Mouse (Mus musculus): ENCODE results near the gene Serpina3m. TPM values are rescaled to one million over a fixed set of nuclear protein-coding genes. Genes with fewer than 3 reads are reported as not detected.

Gene Serpina3m
- polyA plus RNA-seq, 1 experiment from 2014 or later = not detected

DNA sequence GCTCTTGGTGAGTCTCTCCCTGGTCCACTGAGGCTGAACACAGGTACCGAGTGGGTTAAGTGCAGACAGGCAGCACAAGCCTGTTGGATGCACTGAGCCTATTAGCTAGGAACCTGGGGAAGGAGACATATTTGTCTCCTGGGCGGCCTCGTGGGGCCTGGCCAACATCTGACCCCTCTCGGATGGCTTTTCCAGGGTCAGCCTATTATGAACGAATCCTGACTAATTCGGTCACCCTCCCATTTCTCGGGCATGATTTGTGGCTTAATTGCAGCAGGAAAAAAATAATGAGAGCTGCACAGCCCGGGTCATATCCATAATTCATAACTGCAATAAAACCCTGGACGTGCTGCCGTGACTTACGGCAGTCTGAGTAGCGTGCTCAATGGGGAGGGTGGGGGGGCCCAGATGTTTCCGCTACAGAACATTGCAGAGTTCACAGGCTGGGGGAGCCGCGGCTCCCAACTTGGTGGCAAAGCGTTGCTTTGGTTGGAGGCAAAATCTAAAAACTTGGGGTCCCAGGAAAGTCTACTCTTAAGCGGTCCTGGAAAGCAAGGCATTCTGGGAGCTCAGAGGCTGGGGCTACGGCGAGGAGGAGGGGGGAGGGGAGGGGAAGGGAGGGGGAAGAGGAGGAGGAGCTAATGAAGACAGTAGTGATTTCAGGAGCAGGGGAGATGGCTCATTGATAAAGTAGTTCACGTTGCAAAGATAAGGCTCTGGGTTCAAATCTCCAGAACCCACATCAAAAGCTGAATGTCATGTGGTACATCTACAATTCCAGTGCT is 95.9 kb downstream of the Serpina3m start:
- 53% methylated on average over 20 of the region's 20 CpGs for WGBS
- DNase-seq (ENCODE audit: low spot score) (no peak), ATAC-seq (ENCODE audit: low FRiP score) (peak; percentile 33; the same call in 1 of the 2 replicates)
- peak overlapping the region; percentile 25 for H3K4me2 ChIP-seq (replicated peaks)
- H3K27ac ChIP-seq = no peak overlapping the region
- H3K4me1 ChIP-seq (replicated peaks; ENCODE audit: control insufficient read depth, insufficient read depth, low read length) = no peaks in the 10 kb centered on the region
- no peaks in the 10 kb centered on the region for H3K36me3 ChIP-seq (replicated peaks; ENCODE audit: control insufficient read depth, insufficient read depth)
- H3K9ac ChIP-seq = no peak overlapping the region
- H3K4me3 ChIP-seq (replicated peaks; ENCODE audit: low read length) = no peak overlapping the region
- no peaks in the 10 kb centered on the region for H3K27me3 ChIP-seq (ENCODE audit: control insufficient read depth, insufficient read depth, low read length)
- H3K9me3 ChIP-seq (ENCODE audit: control insufficient read depth, low read length) = no peaks in the 10 kb centered on the region

DNA sequence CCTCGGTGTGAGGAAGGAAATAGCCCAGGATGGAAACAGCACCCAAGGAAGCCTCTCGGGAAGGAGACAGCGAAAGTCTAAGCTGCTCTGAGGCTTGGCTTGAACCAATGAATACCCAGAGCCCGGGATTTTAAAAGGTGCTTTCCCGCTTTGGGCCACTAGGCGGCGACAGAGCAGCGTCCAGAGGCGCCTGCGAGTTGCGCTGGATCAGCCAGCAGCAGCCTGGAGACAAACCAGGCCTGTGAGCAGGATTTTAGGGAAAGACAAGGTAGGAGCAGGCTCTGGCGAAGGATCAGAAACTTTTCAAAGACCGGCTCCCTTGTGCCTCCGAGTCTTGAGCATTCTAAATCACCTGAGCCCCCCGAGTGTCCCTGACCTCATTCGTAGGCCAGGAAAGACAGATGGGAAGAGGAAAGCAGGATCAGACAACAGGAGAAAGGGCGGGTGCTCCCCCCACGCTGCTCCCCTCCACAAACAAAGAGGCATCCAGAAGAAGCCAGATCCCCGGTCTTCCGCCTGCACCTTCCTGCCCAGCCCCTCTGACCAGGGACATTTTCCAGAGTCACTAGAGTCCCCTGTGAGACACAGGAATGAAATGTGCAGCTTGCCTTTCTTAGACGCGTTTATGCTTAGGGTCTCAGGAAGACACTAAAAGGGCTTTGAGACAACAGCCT is 101.9 kb downstream of the Serpina3m start:
- H3K9me3 ChIP-seq (ENCODE audit: control insufficient read depth, low read length) = no peaks in the 10 kb centered on the region

DNA sequence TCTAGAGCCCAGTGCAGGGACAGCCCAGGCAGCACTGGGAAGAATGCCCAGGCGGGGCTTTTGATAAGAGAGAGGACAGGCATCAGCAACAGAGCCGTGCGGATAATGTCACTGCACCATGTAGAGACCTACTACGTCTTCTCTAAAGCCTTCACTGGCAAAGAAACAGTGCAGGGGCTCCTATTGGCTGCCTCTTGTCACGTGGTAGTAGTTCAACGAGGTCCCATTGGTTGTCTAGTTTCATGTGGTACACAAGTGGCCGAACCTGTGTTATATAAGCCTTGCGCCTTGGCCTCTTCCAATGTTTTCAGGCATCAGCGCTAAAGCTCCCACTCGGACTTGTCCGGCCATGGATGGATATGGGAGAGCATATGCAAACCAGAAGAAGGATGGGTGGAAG is 105.4 kb downstream of the Serpina3m start:
- Histone ChIP-seq H3K4me2 (replicated peaks) (no peak overlapping the region), H3K4me1 (replicated peaks; ENCODE audit: control insufficient read depth, insufficient read depth, low read length) (no peaks in the 10 kb centered on the region), H3K36me3 (replicated peaks; ENCODE audit: control insufficient read depth, insufficient read depth) (no peaks in the 10 kb centered on the region), H3K4me3 (replicated peaks; ENCODE audit: low read length) (no peak overlapping the region), H3K27me3 (ENCODE audit: control insufficient read depth, insufficient read depth, low read length) (no peaks in the 10 kb centered on the region), H3K9ac (no peak overlapping the region), H3K9me3 (ENCODE audit: control insufficient read depth, low read length) (no peaks in the 10 kb centered on the region), H3K27ac (no peak overlapping the region)
- WGBS = 87% methylated on average over 11 of the region's 11 CpGs
- no peak for ATAC-seq (ENCODE audit: low FRiP score)
- no peak for DNase-seq (ENCODE audit: low spot score)

More for the DNA sequence above, 101.9 kb downstream of the Serpina3m start:
- Histone ChIP-seq H3K4me1 (replicated peaks; ENCODE audit: control insufficient read depth, insufficient read depth, low read length) (no peaks in the 10 kb centered on the region), H3K27ac (no peak overlapping the region), H3K4me2 (replicated peaks) (no peak overlapping the region), H3K36me3 (replicated peaks; ENCODE audit: control insufficient read depth, insufficient read depth) (no peaks in the 10 kb centered on the region), H3K4me3 (replicated peaks; ENCODE audit: low read length) (no peak overlapping the region), H3K27me3 (ENCODE audit: control insufficient read depth, insufficient read depth, low read length) (no peaks in the 10 kb centered on the region), H3K9ac (0 out of 2 replicates have a peak overlapping the region, but pooled peaks have one; percentile 1)
- WGBS = 11% methylated on average over 22 of the region's 22 CpGs
- ATAC-seq (ENCODE audit: low FRiP score) (peak; percentile 69; the same call in 1 of the 2 replicates), DNase-seq (ENCODE audit: low spot score) (peak; percentile 96)

Other genes with a start within 250 kb of the Serpina3m start
- gene Serpina5, start 237.4 kb upstream of the Serpina3m start, polyA plus RNA-seq (2014; fragmentation: Nextera tagmentation; extraction: Ambion mirVana) = not detected in 2 replicates
- gene Serpina3a, start 225.8 kb upstream of the Serpina3m start, polyA plus RNA-seq (2014; fragmentation: Nextera tagmentation; extraction: Ambion mirVana) = not detected in 2 replicates
- gene Serpina3b, start 210.5 kb upstream of the Serpina3m start, polyA plus RNA-seq (2014; fragmentation: Nextera tagmentation; extraction: Ambion mirVana) = 0.09 TPM in 1 of 2 replicates, not detected in the other
- not detected in 2 replicates for gene Serpina3c, start 184.6 kb upstream of the Serpina3m start, polyA plus RNA-seq (2014; fragmentation: Nextera tagmentation; extraction: Ambion mirVana)
- gene Serpina3f, start 123.9 kb upstream of the Serpina3m start, polyA plus RNA-seq (2014; fragmentation: Nextera tagmentation; extraction: Ambion mirVana) = 0.13 and 0.19 TPM in 2 replicates
- 0.67 and 1.1 TPM in 2 replicates for gene Serpina3g, start 102.2 kb upstream of the Serpina3m start, polyA plus RNA-seq (2014; fragmentation: Nextera tagmentation; extraction: Ambion mirVana)
- gene Serpina3i, start 75.4 kb upstream of the Serpina3m start, polyA plus RNA-seq (2014; fragmentation: Nextera tagmentation; extraction: Ambion mirVana) = 0.08 TPM in 1 of 2 replicates, not detected in the other
- not detected in 2 replicates for gene Serpina3j, start 23.9 kb upstream of the Serpina3m start, polyA plus RNA-seq (2014; fragmentation: Nextera tagmentation; extraction: Ambion mirVana)
- gene Serpina3k, start within 50 bp of the Serpina3m start, polyA plus RNA-seq (2014; fragmentation: Nextera tagmentation; extraction: Ambion mirVana) = not detected in 2 replicates
- 1.5 and 1.6 TPM in 2 replicates for gene Serpina3n, start 68.2 kb downstream of the Serpina3m start, polyA plus RNA-seq (2014; fragmentation: Nextera tagmentation; extraction: Ambion mirVana)
- not detected in 2 replicates for gene Gsc, start 134.8 kb downstream of the Serpina3m start, polyA plus RNA-seq (2014; fragmentation: Nextera tagmentation; extraction: Ambion mirVana)

All from hindbrain, embryonic 14.5 days (tissue).